Mouse (Mus musculus) adrenal gland (tissue): ENCODE measurements around the gene Tmprss9.

Experiments
- intact Hi-C: fragments of 180-260 bp; cut with DNase I; formaldehyde crosslinking; loops from one replicate; pipeline ENCODE4 v1.15.1; 2025

The Tmprss9 gene

DNA sequence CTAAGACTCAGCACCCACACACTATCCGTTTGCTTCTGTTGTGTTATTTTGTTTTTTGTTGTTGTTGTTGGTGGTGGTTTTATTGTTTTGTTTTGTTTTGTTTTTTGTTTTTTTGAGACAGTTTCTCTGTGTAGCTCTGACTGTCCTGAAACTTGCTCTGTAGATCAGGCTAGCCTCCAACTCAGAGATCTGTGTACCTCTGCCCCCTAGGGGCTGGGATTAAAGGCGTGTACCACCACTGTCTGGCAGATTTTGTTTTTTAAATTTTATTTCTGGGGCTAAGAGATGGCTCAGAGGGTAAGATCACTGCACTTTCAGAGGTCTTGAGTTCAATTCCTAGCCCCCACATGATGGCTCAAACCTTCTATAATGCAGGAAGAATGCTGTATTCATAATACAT is 9.3 kb downstream of the Tmprss9 start:
- intact Hi-C loops, result loop anchor here (2.0 kb wide), 1 partner anchor 58 kb away; no protein-coding TSS in a partner anchor

DNA sequence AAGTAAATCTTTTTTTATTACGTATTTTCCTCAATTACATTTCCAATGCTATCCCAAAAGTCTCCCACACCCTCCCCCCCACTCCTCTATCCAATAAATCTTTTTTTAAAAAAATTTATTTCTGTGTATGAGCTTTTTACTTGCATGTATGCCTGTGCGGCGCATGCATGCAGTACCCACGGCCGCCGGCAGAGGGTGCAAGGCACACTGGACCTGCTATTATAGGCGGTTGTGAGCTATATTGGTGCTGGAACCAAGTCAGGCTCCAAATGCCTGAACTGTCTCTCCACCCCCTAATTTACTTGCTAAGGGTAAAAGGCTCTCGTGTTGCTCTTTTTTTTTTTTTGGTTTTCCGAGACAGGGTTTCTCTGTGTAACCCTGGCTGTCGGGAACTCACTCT is 9.7 kb downstream of the Tmprss9 start:
- intact Hi-C loops, result loop anchor here (2.0 kb wide), 1 partner anchor 58 kb away; no protein-coding TSS in a partner anchor

DNA sequence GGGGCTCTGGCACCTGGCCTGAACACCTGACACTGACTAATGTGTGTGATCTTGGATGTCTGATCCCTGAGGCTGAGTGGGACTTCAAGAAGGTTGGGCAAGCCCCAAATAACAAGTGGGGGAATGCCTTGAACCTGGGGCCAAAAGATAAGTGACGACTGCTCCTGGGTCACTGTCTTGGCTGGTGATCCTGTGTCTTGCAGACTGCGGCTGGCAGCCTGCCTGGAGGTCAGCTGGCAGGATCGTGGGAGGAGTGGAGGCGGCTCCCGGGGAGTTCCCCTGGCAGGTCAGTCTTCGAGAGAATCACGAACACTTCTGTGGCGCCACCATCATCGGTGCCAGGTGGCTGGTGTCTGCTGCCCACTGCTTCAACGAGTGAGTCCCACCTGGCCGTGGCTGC is 15.5 kb downstream of the Tmprss9 start:
- intact Hi-C loops, result no loop called here

DNA sequence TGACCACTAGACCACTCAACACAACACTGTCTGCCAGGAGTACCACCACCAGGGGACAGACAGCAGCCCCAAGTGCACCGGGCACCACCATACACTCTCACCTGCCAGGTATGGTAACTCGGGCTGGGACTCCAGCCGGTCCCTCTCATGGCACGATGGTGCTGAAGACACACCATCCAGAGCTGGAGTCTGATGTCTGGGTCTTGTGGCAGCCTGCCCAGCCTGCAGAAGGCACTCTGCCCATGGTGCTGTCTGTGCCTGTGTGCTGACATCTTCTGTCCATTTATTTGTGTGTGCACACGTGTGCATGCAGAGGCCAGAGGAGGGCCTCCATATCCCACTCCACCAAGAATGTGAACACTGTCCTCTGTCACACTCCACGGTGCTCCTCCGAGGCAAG is 23.5 kb downstream of the Tmprss9 start:
- intact Hi-C loops, result no loop called here

DNA sequence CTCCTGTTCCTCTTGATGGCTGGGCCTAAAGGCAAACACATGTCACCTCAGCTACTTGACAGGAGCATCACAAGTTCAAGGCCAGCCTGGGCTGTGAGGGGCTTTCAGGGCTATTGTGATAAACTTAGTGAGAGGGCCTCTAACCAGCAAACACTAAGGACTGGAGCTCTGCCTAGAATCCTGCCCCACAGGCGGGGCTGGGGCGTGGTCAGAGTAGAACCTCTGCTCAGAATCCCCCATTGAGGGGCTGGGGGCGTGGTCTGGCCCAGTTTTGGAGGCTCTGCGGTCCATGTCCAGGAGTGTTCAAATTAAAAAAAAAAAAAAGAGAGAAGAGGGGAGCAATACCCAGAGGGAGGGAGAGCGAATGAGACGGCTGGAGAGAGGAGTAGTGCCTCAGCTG is 24.0 kb downstream of the Tmprss9 start:
- intact Hi-C loops, result no loop called here

DNA sequence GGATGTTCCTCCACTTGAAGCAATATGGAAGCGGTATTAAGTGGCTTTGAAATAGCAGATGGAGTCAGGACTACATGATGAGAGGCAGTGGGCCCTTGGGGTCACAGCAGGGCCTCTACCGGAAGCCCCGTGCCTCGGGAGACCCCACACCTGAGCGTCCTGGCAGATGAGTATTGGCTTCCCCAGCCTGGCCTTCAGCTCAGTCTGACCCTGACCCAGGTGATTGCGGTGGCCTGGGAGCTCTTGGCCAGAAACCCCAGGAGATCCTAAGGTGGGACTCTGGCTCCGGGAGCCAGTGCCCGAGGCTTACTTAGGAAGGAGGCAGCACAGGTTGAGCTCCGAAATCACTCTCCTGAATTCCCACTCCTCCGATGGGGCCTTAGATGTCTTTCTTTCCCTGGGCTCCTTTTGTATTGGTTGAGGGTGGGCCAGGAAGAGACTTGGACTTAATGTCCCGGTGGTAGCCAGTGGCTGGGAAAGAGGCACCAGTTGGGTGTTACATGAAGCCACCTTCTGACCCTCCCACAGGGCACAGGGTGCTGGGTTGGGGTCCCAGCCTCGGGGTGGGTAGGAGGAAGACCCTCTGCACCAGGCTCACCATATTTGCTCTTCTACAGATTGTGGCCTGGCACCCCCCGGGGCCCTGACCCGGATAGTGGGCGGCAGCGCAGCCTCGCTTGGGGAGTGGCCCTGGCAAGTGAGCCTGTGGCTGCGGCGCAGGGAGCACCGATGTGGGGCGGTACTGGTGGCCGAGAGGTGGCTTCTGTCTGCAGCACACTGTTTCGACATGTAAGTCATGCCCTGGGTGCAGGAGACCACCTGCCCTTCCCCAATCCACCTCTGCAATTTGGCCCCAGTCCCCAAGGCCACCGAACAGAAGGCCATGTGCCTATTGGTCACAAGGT is 25.2 kb downstream of the Tmprss9 start:
- intact Hi-C loops, result no loop called here

DNA sequence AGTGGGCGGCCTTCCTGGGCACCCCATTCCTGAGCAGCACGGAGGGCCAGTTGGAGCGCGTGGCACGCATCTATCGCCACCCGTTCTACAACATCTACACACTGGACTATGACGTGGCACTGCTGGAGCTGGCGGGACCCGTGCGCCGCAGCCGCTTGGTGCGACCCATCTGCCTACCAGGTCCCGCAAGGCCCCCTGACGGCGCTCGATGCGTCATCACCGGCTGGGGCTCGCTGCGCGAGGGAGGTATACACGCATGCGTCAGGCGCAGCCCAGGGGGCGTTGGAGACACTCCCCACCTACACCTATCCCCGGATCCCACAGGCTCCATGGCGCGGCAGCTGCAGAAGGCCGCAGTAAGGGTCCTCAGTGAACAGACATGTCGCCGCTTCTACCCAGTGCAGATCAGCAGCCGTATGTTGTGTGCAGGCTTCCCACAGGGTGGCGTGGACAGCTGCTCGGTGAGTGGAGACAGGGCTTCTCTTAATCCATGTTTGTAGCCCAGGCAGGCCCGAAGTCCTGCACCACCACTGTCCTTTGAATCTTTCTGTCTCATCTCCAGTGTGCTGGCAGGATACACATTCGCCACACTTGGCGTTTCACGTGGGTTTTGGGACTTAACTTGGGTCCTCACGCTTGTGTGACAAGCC is 26.3 kb downstream of the Tmprss9 start:
- intact Hi-C loops, result no loop called here

DNA sequence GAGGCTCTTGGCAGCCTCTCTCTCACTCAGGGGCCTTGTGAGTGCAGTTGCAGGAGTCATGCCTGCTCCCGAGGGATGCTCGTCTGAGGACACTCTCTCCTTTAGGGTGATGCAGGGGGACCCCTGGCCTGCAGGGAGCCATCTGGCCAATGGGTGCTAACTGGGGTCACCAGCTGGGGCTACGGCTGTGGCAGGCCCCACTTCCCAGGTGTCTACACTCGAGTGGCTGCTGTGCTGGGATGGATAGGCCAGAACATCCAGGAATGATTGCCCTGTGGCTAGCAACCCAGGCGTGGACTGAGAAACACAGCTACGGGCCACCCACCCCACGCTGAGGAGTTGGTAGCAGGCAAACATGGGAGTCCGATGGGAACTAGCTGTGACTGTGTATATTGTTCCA is 27.4 kb downstream of the Tmprss9 start:
- intact Hi-C loops, result no loop called here

DNA sequence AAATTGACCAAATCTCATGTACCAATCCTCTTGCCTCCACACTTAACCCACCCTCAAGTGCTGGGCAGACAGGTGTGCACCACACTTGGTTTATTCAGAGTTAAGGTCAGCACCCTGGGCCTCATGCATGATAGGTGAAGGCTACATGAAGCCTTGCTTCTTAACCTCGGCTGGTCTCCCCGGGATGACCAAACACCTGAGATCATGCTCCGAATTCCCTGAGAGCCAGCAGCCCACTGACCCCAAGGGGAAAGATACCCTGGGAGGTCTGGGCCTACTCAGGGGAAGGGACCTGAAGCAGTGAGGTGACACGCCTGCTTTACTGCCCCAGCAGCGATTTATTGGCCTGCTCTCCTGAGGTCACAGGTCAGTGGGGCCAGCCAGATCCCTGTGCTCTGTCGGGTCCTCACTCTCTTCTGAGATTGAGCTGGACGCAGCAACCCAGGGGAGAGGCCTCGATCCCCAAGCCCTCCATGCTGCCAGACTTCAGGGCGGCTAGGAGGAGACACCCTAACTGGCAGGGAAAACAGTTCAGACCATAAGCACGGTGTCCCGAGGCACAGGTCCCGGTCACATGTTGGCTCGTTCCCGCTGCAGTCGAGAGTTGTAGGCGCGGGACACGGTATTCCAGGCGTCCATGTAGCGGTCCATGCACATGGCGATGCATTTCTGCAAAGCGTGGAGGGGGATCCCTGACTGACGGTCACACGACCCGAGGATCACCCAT is 28.1 kb downstream of the Tmprss9 start:
- intact Hi-C loops, result no loop called here

DNA sequence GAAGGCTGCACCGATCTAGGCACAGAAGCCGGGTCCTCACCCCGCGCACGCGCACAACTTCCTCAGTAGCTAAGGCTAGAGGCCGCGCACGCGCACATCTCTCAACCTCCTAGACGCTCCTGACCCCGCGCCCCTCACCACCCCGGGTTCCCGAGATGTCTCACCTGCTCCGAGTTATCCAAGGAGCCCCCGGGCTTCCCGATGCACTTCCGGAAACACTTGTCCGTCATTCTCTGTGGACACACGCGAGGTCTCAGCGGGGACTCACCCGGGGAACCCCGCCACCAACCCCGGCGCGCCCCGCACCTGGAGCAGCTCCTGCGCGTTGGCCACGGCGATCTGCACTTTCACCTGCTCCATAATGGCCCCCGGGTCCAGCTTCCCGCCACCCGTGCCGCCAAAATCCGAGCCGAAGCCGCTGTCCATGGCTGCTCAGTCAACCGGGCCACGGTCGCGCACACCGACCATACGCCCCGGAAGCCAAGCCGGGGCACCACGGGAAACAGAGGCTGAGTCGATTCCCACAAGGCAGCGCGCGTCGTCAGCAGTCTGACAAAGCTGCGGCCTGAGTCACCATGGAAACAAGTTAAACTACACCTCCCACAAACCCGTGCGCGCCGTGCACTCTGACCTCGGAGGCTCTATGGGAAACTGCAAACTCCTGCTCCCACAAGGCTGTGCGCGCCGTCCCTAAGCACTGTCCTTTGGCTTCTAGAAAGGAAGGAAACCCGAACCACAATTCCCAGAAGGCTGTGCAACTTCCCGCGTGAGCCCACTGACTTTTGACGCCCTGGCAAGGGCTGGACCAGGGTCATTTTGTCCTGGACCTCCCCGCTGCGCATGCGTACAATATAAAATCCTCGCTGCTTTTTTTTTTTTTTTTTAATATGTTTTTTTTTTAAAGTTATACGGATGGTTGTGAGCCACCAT is 28.9 kb downstream of the Tmprss9 start, which contains the start of gene Timm13:
Gene Timm13 (minus strand): TSS at position 652 of the 930 bp plus-strand sequence.
- intact Hi-C loops, result no loop called here

DNA sequence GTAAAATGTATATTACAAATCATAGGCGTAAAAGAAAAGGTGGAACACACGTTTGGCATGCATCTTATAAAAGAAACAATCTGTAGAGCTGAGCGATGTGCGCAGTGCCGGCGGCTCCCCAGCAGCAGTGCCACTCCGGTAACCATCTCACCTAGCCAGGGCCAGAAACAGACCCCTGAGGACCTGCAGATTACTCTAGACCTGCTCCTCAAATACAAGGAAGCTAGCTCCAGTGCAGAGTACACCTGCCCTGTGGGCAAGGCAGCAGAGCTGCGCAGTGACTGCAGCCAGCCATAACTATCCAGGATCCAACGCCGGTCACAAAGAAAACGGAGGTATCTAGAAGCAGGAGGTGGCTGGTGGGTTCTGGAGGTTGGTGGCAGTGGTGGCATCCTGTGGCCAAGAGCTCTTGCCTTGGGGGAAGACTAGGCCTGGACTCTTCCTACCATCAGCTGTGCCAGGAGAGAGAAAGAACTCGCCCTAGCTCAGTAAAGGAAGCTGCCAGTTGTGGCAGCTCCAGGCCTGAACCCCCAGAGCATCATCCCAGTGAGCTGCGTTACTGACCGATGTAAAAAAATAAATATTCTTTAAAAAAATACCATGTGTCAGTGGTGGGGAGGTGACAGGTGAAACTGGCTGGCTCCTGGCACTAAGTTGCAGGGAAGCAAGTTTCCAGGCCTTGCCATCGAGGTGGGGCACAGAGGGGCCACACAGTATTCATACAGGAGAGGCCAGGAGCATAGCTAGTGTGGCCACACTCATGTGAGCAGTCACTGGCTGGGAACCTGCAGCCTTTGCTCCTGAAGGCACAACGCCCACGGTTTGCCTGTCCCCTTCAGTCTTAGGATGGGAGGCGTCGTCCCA is 30.0 kb downstream of the Tmprss9 start:
- intact Hi-C loops, result no loop called here

DNA sequence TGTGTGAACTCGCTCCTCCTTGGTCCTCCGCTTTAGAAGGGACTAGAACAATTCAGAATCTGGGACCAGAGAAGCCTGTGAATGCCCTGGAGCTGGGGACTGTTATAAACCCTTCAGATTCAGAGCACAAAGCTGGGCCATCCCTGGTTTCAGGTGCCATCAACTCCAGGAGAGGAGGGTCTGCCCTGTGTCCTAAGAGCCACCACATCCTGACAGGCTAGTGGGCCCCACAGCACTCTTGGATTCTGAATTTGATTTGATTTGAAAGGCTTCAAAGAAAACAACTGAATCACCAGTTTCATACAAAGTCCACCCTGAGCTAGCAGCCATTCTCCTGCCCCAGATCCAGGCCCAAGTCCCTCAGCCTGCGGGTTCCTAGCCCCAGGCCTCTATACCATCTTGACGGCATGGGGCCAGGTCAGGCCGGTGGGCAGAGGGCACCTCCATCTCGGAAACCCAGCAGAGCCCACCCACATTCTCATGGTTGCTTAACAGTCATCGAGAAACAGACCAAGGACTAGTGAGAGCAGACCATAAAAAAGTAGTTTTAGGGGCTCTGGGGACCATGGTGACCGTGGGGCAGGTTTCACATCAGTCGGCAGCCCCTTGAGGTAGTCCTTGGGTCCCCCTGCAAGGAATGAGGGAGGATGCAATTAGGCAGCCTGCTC is 30.8 kb downstream of the Tmprss9 start:
- intact Hi-C loops, result no loop called here

DNA sequence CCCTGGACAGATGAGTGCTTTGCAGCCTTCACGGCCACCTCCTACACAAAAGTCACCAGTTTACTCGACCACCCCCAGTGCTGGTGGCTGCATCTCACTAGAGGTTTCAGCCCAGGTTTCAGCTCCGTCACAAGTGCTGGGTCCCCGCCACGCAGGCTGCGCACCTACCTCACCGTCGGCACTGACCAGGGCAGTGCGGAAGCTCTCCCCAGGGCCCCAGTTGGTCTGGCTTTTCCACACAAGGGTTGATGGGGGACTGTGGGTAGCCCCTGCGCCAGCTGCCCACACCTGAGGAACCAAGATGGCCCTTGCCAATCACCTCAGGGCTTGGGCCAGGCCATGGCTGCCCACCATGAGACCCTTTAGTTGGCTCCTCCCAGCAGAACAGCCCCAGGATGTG is 31.6 kb downstream of the Tmprss9 start:
- intact Hi-C loops, result no loop called here

DNA sequence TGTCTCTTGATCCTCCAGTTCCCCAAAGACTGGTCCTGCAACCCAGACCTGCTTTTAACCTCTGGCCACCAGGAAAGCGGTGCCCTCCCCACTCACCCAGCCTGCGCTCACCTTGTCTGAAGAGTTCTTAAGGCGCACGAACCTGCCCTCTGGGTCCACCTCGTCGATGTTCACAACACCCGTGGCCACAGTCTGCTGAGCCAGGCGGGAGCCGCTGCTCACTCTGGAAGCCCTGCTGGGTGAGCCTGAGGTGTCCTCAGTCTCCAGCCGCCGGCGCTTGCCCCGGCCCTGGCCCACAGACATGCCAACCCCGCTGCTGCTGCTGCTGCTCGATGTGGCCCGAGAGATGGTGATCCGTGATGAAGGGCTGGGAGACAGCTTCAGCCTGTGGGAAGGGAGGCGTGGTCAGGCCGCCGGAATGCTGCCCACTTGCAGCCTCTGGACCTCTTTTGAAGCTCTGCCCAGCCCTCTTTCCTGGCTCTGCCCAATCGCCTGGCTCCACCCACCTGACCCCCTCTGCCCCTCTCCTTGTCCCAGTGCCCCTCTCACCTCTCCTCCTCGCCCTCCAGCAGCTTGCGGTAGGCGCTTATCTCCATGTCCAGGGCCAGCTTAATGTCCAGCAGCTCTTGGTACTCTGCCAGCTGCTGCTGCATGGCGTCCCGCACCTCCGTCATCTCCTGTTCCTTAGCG is 32.5 kb downstream of the Tmprss9 start:
- intact Hi-C loops, result no loop called here

DNA sequence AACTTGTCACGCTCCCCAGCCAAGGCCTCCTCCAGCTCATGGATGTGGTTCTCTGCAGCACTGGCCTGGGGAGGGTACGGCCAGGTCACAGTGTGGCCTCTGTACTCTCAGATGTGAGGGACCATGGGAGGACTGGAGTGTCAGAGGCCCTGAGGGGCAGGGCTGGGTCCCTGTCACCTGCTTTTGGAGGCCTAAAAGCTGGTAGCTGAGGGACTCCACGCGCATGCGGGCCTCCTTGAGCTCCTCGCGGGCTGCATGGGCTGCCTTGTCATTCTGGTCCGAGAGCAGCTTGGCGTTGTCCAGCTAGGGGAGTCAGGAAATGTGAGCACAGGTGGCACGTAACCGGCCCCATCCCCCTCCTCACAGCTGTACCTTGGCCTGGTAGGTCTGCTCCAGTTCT is 33.1 kb downstream of the Tmprss9 start:
- intact Hi-C loops, result no loop called here

DNA sequence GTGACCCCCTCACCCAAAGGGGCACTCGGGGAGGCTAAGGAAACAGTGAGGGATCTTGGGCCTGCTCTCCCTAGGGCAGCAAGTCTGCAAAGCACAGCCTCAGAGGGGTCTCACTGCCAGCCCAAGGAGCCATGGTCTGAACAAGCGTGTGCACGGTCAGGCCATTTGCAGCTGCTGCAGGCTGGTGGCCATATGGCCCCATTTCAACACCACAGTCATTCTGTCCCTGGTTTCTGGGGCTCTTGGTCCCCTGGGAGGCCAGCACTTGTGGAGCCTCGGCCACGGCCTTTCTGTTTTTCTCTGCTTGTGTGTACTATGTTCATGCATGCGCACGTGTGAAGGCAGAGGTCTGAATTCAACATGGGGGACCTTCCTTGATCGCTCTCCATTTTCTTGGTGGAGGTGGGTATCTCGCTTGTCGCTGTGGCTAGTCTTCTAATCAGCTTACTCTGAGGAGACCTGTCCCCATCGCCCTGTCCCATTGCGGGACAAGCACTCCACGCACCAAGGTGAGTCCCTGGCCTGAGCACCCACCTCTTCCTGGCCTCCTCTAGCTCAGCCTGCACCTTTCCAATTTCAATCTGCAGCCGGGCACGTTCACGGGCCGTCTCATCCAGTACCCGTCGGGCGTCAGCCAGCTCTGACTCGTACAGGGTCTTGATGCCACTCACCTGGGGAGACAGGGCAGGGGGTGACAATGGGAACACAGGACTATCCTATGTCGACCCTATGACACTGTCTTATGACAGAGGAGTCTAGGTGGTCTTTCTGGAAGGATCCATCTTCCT is 37.9 kb downstream of the Tmprss9 start:
- intact Hi-C loops, result no loop called here

DNA sequence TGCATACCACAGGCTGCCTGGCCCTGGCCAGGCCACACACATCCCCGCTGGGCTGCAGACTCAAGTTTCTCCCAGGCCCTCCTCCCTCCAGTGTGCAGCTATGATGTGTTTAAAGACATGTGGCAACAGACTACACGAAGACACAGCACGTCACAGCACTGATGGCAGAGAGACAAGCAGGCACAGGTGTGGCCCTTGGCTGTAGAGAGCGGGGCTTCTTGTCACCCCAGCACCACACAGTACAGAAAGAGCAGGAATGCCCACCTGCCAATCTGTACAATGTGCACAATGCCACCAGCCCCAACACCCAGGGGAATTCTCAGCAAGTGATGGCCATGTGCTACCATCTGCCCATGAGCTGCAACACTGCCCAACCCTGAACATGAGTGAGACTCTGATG is 39.7 kb downstream of the Tmprss9 start:
- intact Hi-C loops, result no loop called here

DNA sequence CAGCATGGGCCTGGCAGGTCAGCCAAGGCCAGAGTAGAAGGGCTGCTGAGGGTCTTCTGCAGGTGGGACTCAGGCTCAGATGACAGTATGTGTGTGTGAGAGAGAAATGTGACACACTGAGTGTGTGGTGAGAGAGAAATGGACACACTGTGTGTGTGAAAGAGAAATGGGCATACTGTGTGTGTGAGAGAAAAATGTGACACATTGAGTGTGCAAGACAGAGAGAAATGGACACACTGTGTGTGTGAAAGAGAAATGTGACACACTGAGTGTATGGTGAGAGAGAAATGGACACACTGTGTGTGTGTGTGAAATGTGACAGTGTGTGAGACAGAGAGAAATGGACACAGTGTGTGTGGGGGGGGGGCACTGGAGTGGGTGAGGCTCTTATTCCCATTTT is 40.2 kb downstream of the Tmprss9 start:
- intact Hi-C loops, result no loop called here
